Mouse (Mus musculus): ENCODE results near the gene Gm7145. TPM values are rescaled to one million over a fixed set of nuclear protein-coding genes. Genes with fewer than 3 reads are reported as not detected.
"Not testable (repeated sequence)": the region's sequence is repeated elsewhere in the genome, so short reads cannot be mapped to it uniquely, and the experiment has no call there.

The Gm7145 gene
- total and polyA plus RNA-seq, 3 experiments: not detected

- dilution Hi-C loops (cut with MboI; ENCODE audit: extremely low pct_ligation_motif_present, extremely low pct_unique_long_range_greater_than_20kb, low sequenced_read_pairs); DNase-seq (ENCODE audit: extremely low read depth); in situ Hi-C loops (cut with MboI; ENCODE audit: low pct_ligation_motif_present, low pct_unique_long_range_greater_than_20kb, low sequenced_read_pairs): not testable (repeated sequence)
These were observed 47.0 kb downstream of the Gm7145 start for GRCm38 (mm10) chr1:118012736-118013135.

More at GRCm38 (mm10) chr1:118012736-118013135, 47.0 kb downstream of the Gm7145 start:
- not testable (repeated sequence) for H3K9ac ChIP-seq (ENCODE audit: insufficient read depth, low read depth); H3K27ac ChIP-seq (ENCODE audit: insufficient read depth, low read depth); H3K9me3 ChIP-seq (replicated peaks; ENCODE audit: low read length); H3K4me3 ChIP-seq (replicated peaks in 1 of 3; ENCODE audit: low read depth in 2 of 3, low read length in 2 of 3, poor library complexity in 1 of 3); H3K4me1 ChIP-seq (ENCODE audit: control insufficient read depth in 1 of 2, insufficient read depth in 2 of 2); H3K27me3 ChIP-seq (replicated peaks); H3K79me2 ChIP-seq (replicated peaks; ENCODE audit: control insufficient read depth, extremely low read depth, insufficient read depth, poor library complexity, severe bottlenecking); H3K36me3 ChIP-seq (replicated peaks in 1 of 2; ENCODE audit: control insufficient read depth in 1 of 2, insufficient read depth in 1 of 2, low read length in 1 of 2); H3K4me2 ChIP-seq (ENCODE audit: insufficient read depth, low read depth, poor library complexity, severe bottlenecking)
- TF ChIP-seq RAD21 (IDR thresholded peaks at IDR 0.05; ENCODE audit: low read depth, low read length): peak; percentile 9
- TF ChIP-seq CTCF (conservative IDR thresholded peaks at IDR 0.05 in 1 of 2, IDR thresholded peaks at IDR 0.05 in 1 of 2; ENCODE audit: low read depth in 2 of 2, low read length in 2 of 2): peak in 1 of 2 experiments; percentile 9; a peak in 1 of 4 replicates

Other genes starting within 250 kb of the Gm7145 start
- gene B020011L13Rik, start 184.8 kb upstream of the Gm7145 start, total RNA-seq (2012; rRNA removed): not detected in 2 replicates
- gene B020011L13Rik, start 184.8 kb upstream of the Gm7145 start, total RNA-seq (2014; rRNA removed): not detected in 2 replicates
- not detected in 2 replicates for gene B020011L13Rik, start 184.8 kb upstream of the Gm7145 start, polyA plus RNA-seq (2012; ENCODE audit: insufficient read length, low read depth)
- not detected in 2 replicates for gene Gm28360, start 135.9 kb upstream of the Gm7145 start, total RNA-seq (2012; rRNA removed)
- gene Gm28360, start 135.9 kb upstream of the Gm7145 start, total RNA-seq (2014; rRNA removed): not detected in 2 replicates
- not detected in 2 replicates for gene Gm28360, start 135.9 kb upstream of the Gm7145 start, polyA plus RNA-seq (2012; ENCODE audit: insufficient read length, low read depth)
- gene Gm28168, start 37.9 kb upstream of the Gm7145 start, total RNA-seq (2012; rRNA removed): not detected in 2 replicates
- not detected in 2 replicates for gene Gm28168, start 37.9 kb upstream of the Gm7145 start, total RNA-seq (2014; rRNA removed)
- gene Gm28168, start 37.9 kb upstream of the Gm7145 start, polyA plus RNA-seq (2012; ENCODE audit: insufficient read length, low read depth): not detected in 2 replicates
- not detected in 2 replicates for gene Gm29106, start 210.6 kb downstream of the Gm7145 start, total RNA-seq (2012; rRNA removed)
- gene Gm29106, start 210.6 kb downstream of the Gm7145 start, total RNA-seq (2014; rRNA removed): not detected in 2 replicates
- gene Gm29106, start 210.6 kb downstream of the Gm7145 start, polyA plus RNA-seq (2012; ENCODE audit: insufficient read length, low read depth): not detected in 2 replicates